Mouse (Mus musculus): Measurements from ENCODE around the gene Cygb. TPM values are rescaled to one million over a fixed set of nuclear protein-coding genes. Genes with fewer than 3 reads are reported as not detected.

Gene Cygb
- total and polyA plus RNA-seq, 2 experiments from 2014 or later: 21.1 to 38.8 TPM

DNA sequence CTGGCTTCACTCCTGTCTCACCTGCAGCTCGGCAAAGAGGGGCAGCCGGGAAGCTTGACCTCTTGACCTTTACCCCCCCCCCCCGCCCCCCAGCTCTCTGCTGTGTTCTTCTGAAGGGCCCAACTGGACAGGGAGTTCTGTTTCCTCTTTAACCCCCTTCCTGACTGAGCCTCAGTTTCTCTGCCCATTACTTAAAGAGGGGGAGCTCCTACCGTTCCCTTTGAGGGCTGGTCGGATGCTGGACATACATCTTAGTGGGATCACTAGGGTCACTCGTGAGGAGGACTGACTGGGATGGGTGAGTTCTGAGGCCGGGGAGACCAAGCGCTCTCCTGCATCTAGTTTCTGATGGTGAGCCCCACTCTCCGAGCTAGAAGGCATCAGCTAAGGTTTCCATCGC lies 879 bp downstream of the Cygb start, which contains the start of gene Prcd:
Gene Prcd, plus strand, starts transcription at position 301 of the 400 bp plus-strand sequence.
- Histone ChIP-seq H3K9ac (replicated peaks; ENCODE audit: low read depth, low read length) (peak within 1 kb of the TSS; percentile 47), H3K4me2 (ENCODE audit: low read depth, low read length) (peak within 1 kb of the TSS; percentile 80), H3K9me3 (replicated peaks; ENCODE audit: control insufficient read depth, low read length) (no peaks in the 10 kb centered on the region), H3K4me3 (ENCODE audit: low read depth, low read length) (peak within 1 kb of the TSS; percentile 55), H3K27me3 (ENCODE audit: control insufficient read depth, insufficient read depth, low read length) (peaks cover 43% of the 10 kb centered on the region), H3K27ac (ENCODE audit: low read depth) (no peak within 1 kb of the TSS), H3K4me1 (ENCODE audit: control insufficient read depth, insufficient read depth) (peaks cover 16% of the 10 kb centered on the region), H3K36me3 (replicated peaks; ENCODE audit: control insufficient read depth, insufficient read depth, low read length) (no peaks in the 10 kb centered on the region)
- DNase-seq (ENCODE audit: low spot score) (no peak), ATAC-seq (ENCODE audit: insufficient read depth, low read depth) (no peak)
- no peak for TF ChIP-seq EP300 (IDR thresholded peaks at IDR 0.05; ENCODE audit: low read depth)
- TF ChIP-seq CTCF (IDR thresholded peaks at IDR 0.05; ENCODE audit: low read depth): no peak
- WGBS: 9% methylated on average over 10 of the region's 10 CpGs

DNA sequence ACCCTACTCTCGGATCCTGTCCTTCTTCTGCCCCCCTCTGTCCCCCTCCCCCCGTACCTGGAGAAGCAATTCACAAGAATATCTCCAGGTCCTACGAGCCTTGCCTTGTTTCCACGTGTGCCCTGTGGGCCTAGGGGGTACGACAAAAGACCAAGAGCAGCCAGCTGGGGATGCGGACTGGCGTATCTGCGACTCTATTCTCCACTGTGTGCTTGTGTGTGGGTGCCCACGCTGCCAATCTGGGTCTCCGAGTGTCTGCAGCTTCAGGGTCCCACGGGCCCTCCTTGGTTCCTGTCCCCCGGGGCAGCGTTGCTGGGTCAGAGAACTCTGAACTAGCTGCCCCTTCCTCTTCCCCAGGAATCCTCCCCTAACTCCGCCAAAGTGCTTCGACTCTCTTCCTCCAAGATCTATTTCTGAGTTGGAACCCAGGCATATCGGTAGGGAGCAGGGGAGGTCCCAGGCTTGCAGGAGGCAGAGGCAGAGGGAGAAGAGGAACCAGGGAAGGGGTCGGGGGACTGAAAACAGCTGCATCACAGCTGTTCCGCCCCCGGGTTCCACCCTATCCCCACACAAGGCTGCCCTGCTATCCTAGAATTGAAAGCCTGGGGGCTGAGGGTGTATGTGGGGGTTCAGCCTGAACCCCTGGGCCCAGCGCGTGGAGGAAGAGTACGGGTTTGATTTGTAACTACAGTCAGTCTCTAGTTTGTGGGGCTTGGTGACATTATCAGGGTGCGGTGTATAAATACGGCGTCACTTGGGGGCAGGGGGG lies 1.6 kb downstream of the Cygb start:
- H3K4me3 ChIP-seq (ENCODE audit: low read depth, low read length): peak overlapping the region; percentile 55
- peaks cover 13% of the 10 kb centered on the region for H3K4me1 ChIP-seq (ENCODE audit: control insufficient read depth, insufficient read depth)
- no peak overlapping the region for H3K27ac ChIP-seq (ENCODE audit: low read depth)
- peak overlapping the region; percentile 80 for H3K4me2 ChIP-seq (ENCODE audit: low read depth, low read length)
- 66% methylated on average over 25 of the region's 25 CpGs for WGBS
- no peak overlapping the region for H3K9ac ChIP-seq (replicated peaks; ENCODE audit: low read depth, low read length)
- DNase-seq (ENCODE audit: low spot score) (no peak), ATAC-seq (ENCODE audit: insufficient read depth, low read depth) (no peak)
- H3K27me3 ChIP-seq (ENCODE audit: control insufficient read depth, insufficient read depth, low read length): peaks cover 43% of the 10 kb centered on the region
- H3K36me3 ChIP-seq (replicated peaks; ENCODE audit: control insufficient read depth, insufficient read depth, low read length): no peaks in the 10 kb centered on the region
- no peaks in the 10 kb centered on the region for H3K9me3 ChIP-seq (replicated peaks; ENCODE audit: control insufficient read depth, low read length)
- TF ChIP-seq EP300 (IDR thresholded peaks at IDR 0.05; ENCODE audit: low read depth): no peak

- no peaks in the 10 kb centered on the region for H3K9me3 ChIP-seq (replicated peaks; ENCODE audit: control insufficient read depth, low read length)
- H3K27ac ChIP-seq (ENCODE audit: low read depth): no peak overlapping the region
- DNase-seq (ENCODE audit: low spot score) (no peak), ATAC-seq (ENCODE audit: insufficient read depth, low read depth) (no peak)
- no peaks in the 10 kb centered on the region for H3K36me3 ChIP-seq (replicated peaks; ENCODE audit: control insufficient read depth, insufficient read depth, low read length)
- H3K4me2 ChIP-seq (ENCODE audit: low read depth, low read length): no peak overlapping the region
- H3K4me1 ChIP-seq (ENCODE audit: control insufficient read depth, insufficient read depth): peaks cover 6% of the 10 kb centered on the region; the same call in 1 of the 2 replicates
- H3K4me3 ChIP-seq (ENCODE audit: low read depth, low read length): no peak overlapping the region
- no peak overlapping the region for H3K9ac ChIP-seq (replicated peaks; ENCODE audit: low read depth, low read length)
- peaks cover 47% of the 10 kb centered on the region for H3K27me3 ChIP-seq (ENCODE audit: control insufficient read depth, insufficient read depth, low read length)
- TF ChIP-seq EP300 (IDR thresholded peaks at IDR 0.05; ENCODE audit: low read depth): no peak
- TF ChIP-seq CTCF (IDR thresholded peaks at IDR 0.05; ENCODE audit: low read depth): no peak
- 78% methylated on average over 8 of the region's 8 CpGs for WGBS
These were observed 2.8 kb downstream of the Cygb start for GRCm38 (mm10) chr11:116651339-116651738.

- WGBS: 84% methylated on average over 8 of the region's 8 CpGs
- no peak for DNase-seq (ENCODE audit: low spot score)
- H3K9me3 ChIP-seq (replicated peaks; ENCODE audit: control insufficient read depth, low read length): no peaks in the 10 kb centered on the region
- no peak for ATAC-seq (ENCODE audit: insufficient read depth, low read depth)
- TF ChIP-seq EP300 (IDR thresholded peaks at IDR 0.05; ENCODE audit: low read depth) (no peak), CTCF (IDR thresholded peaks at IDR 0.05; ENCODE audit: low read depth) (no peak)
- H3K9ac ChIP-seq (replicated peaks; ENCODE audit: low read depth, low read length): no peak overlapping the region
- no peak overlapping the region for H3K27ac ChIP-seq (ENCODE audit: low read depth)
- peaks cover 47% of the 10 kb centered on the region for H3K27me3 ChIP-seq (ENCODE audit: control insufficient read depth, insufficient read depth, low read length)
- H3K36me3 ChIP-seq (replicated peaks; ENCODE audit: control insufficient read depth, insufficient read depth, low read length): no peaks in the 10 kb centered on the region
- no peak overlapping the region for H3K4me3 ChIP-seq (ENCODE audit: low read depth, low read length)
- H3K4me2 ChIP-seq (ENCODE audit: low read depth, low read length): no peak overlapping the region
- H3K4me1 ChIP-seq (ENCODE audit: control insufficient read depth, insufficient read depth): peaks cover 6% of the 10 kb centered on the region; the same call in 1 of the 2 replicates
These were observed 3.3 kb downstream of the Cygb start for GRCm38 (mm10) chr11:116650811-116651210.

GRCm38 (mm10) chr11:116649711-116650337 lies 4.3 kb downstream of the Cygb start:
- WGBS: 88% methylated on average over 13 of the region's 13 CpGs
- peaks cover 6% of the 10 kb centered on the region; the same call in 1 of the 2 replicates for H3K4me1 ChIP-seq (ENCODE audit: control insufficient read depth, insufficient read depth)
- H3K9ac ChIP-seq (replicated peaks; ENCODE audit: low read depth, low read length): no peak overlapping the region
- ATAC-seq (ENCODE audit: insufficient read depth, low read depth) (no peak), DNase-seq (ENCODE audit: low spot score) (no peak)
- TF ChIP-seq CTCF (IDR thresholded peaks at IDR 0.05; ENCODE audit: low read depth) (no peak), EP300 (IDR thresholded peaks at IDR 0.05; ENCODE audit: low read depth) (no peak)
- no peak overlapping the region for H3K4me2 ChIP-seq (ENCODE audit: low read depth, low read length)
- H3K4me3 ChIP-seq (ENCODE audit: low read depth, low read length): no peak overlapping the region
- H3K27me3 ChIP-seq (ENCODE audit: control insufficient read depth, insufficient read depth, low read length): peaks cover 45% of the 10 kb centered on the region
- H3K36me3 ChIP-seq (replicated peaks; ENCODE audit: control insufficient read depth, insufficient read depth, low read length): no peaks in the 10 kb centered on the region
- no peak overlapping the region for H3K27ac ChIP-seq (ENCODE audit: low read depth)
- no peaks in the 10 kb centered on the region for H3K9me3 ChIP-seq (replicated peaks; ENCODE audit: control insufficient read depth, low read length)

All from heart, postnatal 0 days (tissue).